Mouse (Mus musculus): ENCODE measurements at regions not wholly inside any gene's neighbourhood (a gene's known extent, or its start where the extent isn't known, plus 50 kb on each side); places are given as distances from the start of the nearest gene placed in this dataset.

- no peak for TF ChIP-seq POLR2A (IDR thresholded peaks at IDR 0.05; ENCODE audit: low read depth, low read length)
- no peak for TF ChIP-seq CTCF (conservative IDR thresholded peaks at IDR 0.05; ENCODE audit: insufficient read depth, insufficient read length, low read depth, low read length)
These were observed 66.2 kb upstream of the Synm start for GRCm38 (mm10) chr7:67825636-67826280.

Measured in kidney, adult 2 months (tissue).